Mouse (Mus musculus): ENCODE measurements at regions not wholly inside any gene's neighbourhood (a gene's known extent, or its start where the extent isn't known, plus 50 kb on each side); places are given as distances from the start of the nearest gene placed in this dataset.

- DNase-seq (ENCODE audit: low spot score), result no peak
These were observed 631.9 kb downstream of the Rnf144a start for GRCm38 (mm10) chr12:25782972-25783717.

GRCm38 (mm10) chr12:25771856-25772255 is 643.2 kb downstream of the Rnf144a start:
- DNase-seq (ENCODE audit: low spot score), result no peak

GRCm38 (mm10) chr12:25768644-25769043 is 646.4 kb downstream of the Rnf144a start:
- DNase-seq (ENCODE audit: low spot score), result no peak

GRCm38 (mm10) chr12:25763061-25763460 is 652.0 kb downstream of the Rnf144a start:
- DNase-seq (ENCODE audit: low spot score), result no peak

GRCm38 (mm10) chr12:25757014-25757413 is 658.0 kb downstream of the Rnf144a start:
- no peak for DNase-seq (ENCODE audit: low spot score)

GRCm38 (mm10) chr12:25733801-25734200 is 636.9 kb upstream of the Id2 start:
- DNase-seq (ENCODE audit: low spot score), result no peak

GRCm38 (mm10) chr12:25725774-25726173 is 628.8 kb upstream of the Id2 start:
- no peak for DNase-seq (ENCODE audit: low spot score)

- DNase-seq (ENCODE audit: low spot score), result no peak
These were observed 614.2 kb upstream of the Id2 start for GRCm38 (mm10) chr12:25711186-25711585.

- no peak for DNase-seq (ENCODE audit: low spot score)
These were observed 606.1 kb upstream of the Id2 start for GRCm38 (mm10) chr12:25703023-25703400.

GRCm38 (mm10) chr12:25702176-25703022 is 605.5 kb upstream of the Id2 start:
- no peak for DNase-seq (ENCODE audit: low spot score)

GRCm38 (mm10) chr12:25687063-25687462 is 590.1 kb upstream of the Id2 start:
- no peak for DNase-seq (ENCODE audit: low spot score)

GRCm38 (mm10) chr12:25676631-25677030 is 579.7 kb upstream of the Id2 start:
- DNase-seq (ENCODE audit: low spot score), result no peak

GRCm38 (mm10) chr12:25668336-25668735 is 571.4 kb upstream of the Id2 start:
- DNase-seq (ENCODE audit: low spot score), result peak; percentile 23

GRCm38 (mm10) chr12:25654456-25654855 is 557.5 kb upstream of the Id2 start:
- DNase-seq (ENCODE audit: low spot score), result peak; percentile 24

GRCm38 (mm10) chr12:25650237-25650636 is 553.3 kb upstream of the Id2 start:
- DNase-seq (ENCODE audit: low spot score), result no peak

- DNase-seq (ENCODE audit: low spot score), result no peak
These were observed 531.1 kb upstream of the Id2 start for GRCm38 (mm10) chr12:25628081-25628480.

- DNase-seq (ENCODE audit: low spot score), result no peak
These were observed 528.9 kb upstream of the Id2 start for GRCm38 (mm10) chr12:25625858-25626257.

GRCm38 (mm10) chr12:25623449-25623848 is 526.5 kb upstream of the Id2 start:
- no peak for DNase-seq (ENCODE audit: low spot score)

GRCm38 (mm10) chr12:25621142-25621541 is 524.2 kb upstream of the Id2 start:
- no peak for DNase-seq (ENCODE audit: low spot score)

GRCm38 (mm10) chr12:25617521-25617920 is 520.6 kb upstream of the Id2 start:
- DNase-seq (ENCODE audit: low spot score), result no peak

GRCm38 (mm10) chr12:25615377-25615776 is 518.4 kb upstream of the Id2 start:
- no peak for DNase-seq (ENCODE audit: low spot score)

GRCm38 (mm10) chr12:25613473-25613872 is 516.5 kb upstream of the Id2 start:
- no peak for DNase-seq (ENCODE audit: low spot score)

- no peak for DNase-seq (ENCODE audit: low spot score)
These were observed 512.1 kb upstream of the Id2 start for GRCm38 (mm10) chr12:25609045-25609444.
